In genomic region chr9:98986476-98987096, GRCm38 (mm10) we compare ENCODE assay signal across 8 mouse cellular contexts. TPM values are rescaled to one million over a fixed set of nuclear protein-coding genes. Genes with fewer than 3 reads are reported as not detected.
DNase-seq lines count a peak whose midpoint lies in the region; ATAC-seq and TF ChIP-seq lines count a peak whose summit lies in the region.

No protein-coding gene starts in this region.

- H3K9ac ChIP-seq in forebrain, embryonic 14.5 days (ENCODE audit: low read length): peak overlapping the region; percentile 84
- peak overlapping the region; percentile 66 for H3K9ac ChIP-seq in liver, embryonic 15.5 days
- peak overlapping the region; percentile 73 for H3K9ac ChIP-seq in stomach, postnatal 0 days (ENCODE audit: low read length)

- H3K4me2 ChIP-seq in forebrain, embryonic 14.5 days (ENCODE audit: low read length): peak overlapping the region; percentile 72
- peak overlapping the region; percentile 99 for H3K4me2 ChIP-seq in liver, embryonic 15.5 days
- peak overlapping the region; percentile 99 for H3K4me2 ChIP-seq in stomach, postnatal 0 days (replicated peaks; ENCODE audit: low read depth)

- no peak for TF ChIP-seq EP300 in stomach, postnatal 0 days (optimal IDR thresholded peaks at IDR 0.05)

- H3K36me3 ChIP-seq in forebrain, embryonic 14.5 days (ENCODE audit: control insufficient read depth, insufficient read depth, low read length): no peaks in the 10 kb centered on the region
- no peaks in the 10 kb centered on the region for H3K36me3 ChIP-seq in liver, embryonic 15.5 days (replicated peaks)
- no peaks in the 10 kb centered on the region for H3K36me3 ChIP-seq in stomach, postnatal 0 days (ENCODE audit: control insufficient read depth, insufficient read depth, low read length)

- peak; percentile 17 for DNase-seq in layer of hippocampus, adult 9-11 months
- DNase-seq in layer of hippocampus, postnatal 10 days (ENCODE audit: low spot score in 2 of 2): no peak
- DNase-seq in WW6 (ENCODE audit: low read depth, low spot score): peak; percentile 33
- peak; percentile 30 for DNase-seq in forebrain, embryonic 14.5 days (ENCODE audit: low spot score)
- no peak for DNase-seq in stomach, postnatal 0 days (ENCODE audit: low spot score)
- DNase-seq in yolk sac, embryonic 10.5 days (ENCODE audit: low spot score): no peak
- DNase-seq in T-cell, adult 2 months (ENCODE audit: low spot score): no peak

- no peak for TF ChIP-seq CTCF in stomach, postnatal 0 days (IDR thresholded peaks at IDR 0.05; ENCODE audit: low read depth)

- H3K27me3 ChIP-seq in forebrain, embryonic 14.5 days (replicated peaks; ENCODE audit: control insufficient read depth, insufficient read depth, low read length): 0 out of 2 replicates have a peak, but pooled peaks cover 7% of the 10 kb centered on the region
- peaks cover 29% of the 10 kb centered on the region for H3K27me3 ChIP-seq in liver, embryonic 15.5 days
- H3K27me3 ChIP-seq in stomach, postnatal 0 days (ENCODE audit: control insufficient read depth, insufficient read depth, low read length): no peaks in the 10 kb centered on the region; the same call in 1 of the 2 replicates

- whole genome bisulfite sequencing in forebrain, embryonic 14.5 days: under 1% methylated on average over 44 of the region's 50 CpGs
- WGBS in liver, embryonic 15.5 days (ENCODE audit: insufficient replicate concordance): under 1% methylated on average over 50 of the region's 50 CpGs
- 0% methylated on average over 45 of the region's 50 CpGs for WGBS in stomach, postnatal 0 days

- peak overlapping the region; percentile 70 for H3K4me3 ChIP-seq in forebrain, embryonic 14.5 days (ENCODE audit: low read depth, low read length)
- H3K4me3 ChIP-seq in liver, embryonic 15.5 days (replicated peaks): peak overlapping the region; percentile 73
- H3K4me3 ChIP-seq in stomach, postnatal 0 days (ENCODE audit: low read depth, low read length): peak overlapping the region; percentile 81

- H3K27ac ChIP-seq in forebrain, embryonic 14.5 days (ENCODE audit: low read depth, low read length): no peak overlapping the region
- no peak overlapping the region for H3K27ac ChIP-seq in liver, embryonic 15.5 days (replicated peaks)
- no peak overlapping the region for H3K27ac ChIP-seq in stomach, postnatal 0 days (replicated peaks)

- no peak; the same call in none of the 2 replicates for ATAC-seq in forebrain, embryonic 14.5 days
- ATAC-seq in liver, embryonic 15.5 days (ENCODE audit: insufficient read depth): peak; percentile 11
- peak; percentile 45 for ATAC-seq in stomach, postnatal 0 days (ENCODE audit: low FRiP score, low TSS enrichment)

- peaks cover 9% of the 10 kb centered on the region for H3K4me1 ChIP-seq in forebrain, embryonic 14.5 days (ENCODE audit: control insufficient read depth, insufficient read depth, low read length)
- H3K4me1 ChIP-seq in liver, embryonic 15.5 days (replicated peaks): peaks cover 16% of the 10 kb centered on the region
- no peaks in the 10 kb centered on the region for H3K4me1 ChIP-seq in stomach, postnatal 0 days (replicated peaks; ENCODE audit: control insufficient read depth, insufficient read depth)

- no peaks in the 10 kb centered on the region for H3K9me3 ChIP-seq in forebrain, embryonic 14.5 days (replicated peaks; ENCODE audit: control insufficient read depth, low read length)
- no peaks in the 10 kb centered on the region for H3K9me3 ChIP-seq in liver, embryonic 15.5 days (replicated peaks)
- no peaks in the 10 kb centered on the region for H3K9me3 ChIP-seq in stomach, postnatal 0 days (ENCODE audit: control insufficient read depth, low read length)

RNA-seq across cellular contexts. Expression of gene Faim, which starts 0.4 kb away (rescaled TPM):
- total RNA-seq in layer of hippocampus, postnatal 10 days (2021): 10 to 100 TPM; 56.5 to 57.3 TPM
- polyA plus RNA-seq in forebrain, embryonic 14.5 days (2014; fragmentation: Nextera tagmentation; extraction: Ambion mirVana): 104 and 105 TPM in 2 replicates
- polyA plus RNA-seq in liver, embryonic 15.5 days (2015; fragmentation: Nextera tagmentation; extraction: Ambion mirVana): 9.5 and 10.6 TPM in 2 replicates
- 32.3 and 32.9 TPM in 2 replicates for polyA plus RNA-seq in stomach, postnatal 0 days (2015; fragmentation: Nextera tagmentation; extraction: Ambion mirVana)

RNA-seq across cellular contexts. Expression of gene Foxl2, which starts 31.5 kb away (rescaled TPM):
- total RNA-seq in layer of hippocampus, postnatal 10 days (2021): 1 to 10 TPM; 1.4 to 1.7 TPM
- 0.43 and 0.72 TPM in 2 replicates for polyA plus RNA-seq in forebrain, embryonic 14.5 days (2014; fragmentation: Nextera tagmentation; extraction: Ambion mirVana)
- polyA plus RNA-seq in liver, embryonic 15.5 days (2015; fragmentation: Nextera tagmentation; extraction: Ambion mirVana): not detected in 2 replicates
- 0.02 TPM in 1 of 2 replicates, not detected in the other for polyA plus RNA-seq in stomach, postnatal 0 days (2015; fragmentation: Nextera tagmentation; extraction: Ambion mirVana)

RNA-seq across cellular contexts. Expression of gene Gm1123, which starts 48.9 kb away (rescaled TPM):
- under 1 TPM in 1 of 2 experiments, not detected in 1; 0.22 TPM for total RNA-seq in layer of hippocampus, postnatal 10 days (2021)
- not detected in 2 replicates for polyA plus RNA-seq in forebrain, embryonic 14.5 days (2014; fragmentation: Nextera tagmentation; extraction: Ambion mirVana)
- polyA plus RNA-seq in liver, embryonic 15.5 days (2015; fragmentation: Nextera tagmentation; extraction: Ambion mirVana): 0.07 TPM in 1 of 2 replicates, not detected in the other
- polyA plus RNA-seq in stomach, postnatal 0 days (2015; fragmentation: Nextera tagmentation; extraction: Ambion mirVana): 0.07 and 0.08 TPM in 2 replicates

Comparison
In these comparisons a context has a peak if more than half of its experiments do, and no peak if none do; other contexts are left out.
1. DNase-seq: peak in layer of hippocampus, adult 9-11 months (single experiment), WW6 (single experiment) and forebrain, embryonic 14.5 days (single experiment); none in layer of hippocampus, postnatal 10 days (0 of 2), stomach, postnatal 0 days (single experiment), yolk sac, embryonic 10.5 days (single experiment) and T-cell, adult 2 months (single experiment).
2. Peak in every context shown above with its lines, with median percentiles within 50 percentile points of each other: H3K4me2 ChIP-seq, H3K4me3 ChIP-seq and H3K9ac ChIP-seq.